Mouse (Mus musculus): ENCODE results near the gene Zfp408. TPM values are rescaled to one million over a fixed set of nuclear protein-coding genes. Genes with fewer than 3 reads are reported as not detected.

Zfp408 gene
- 5.8 and 6.2 TPM in 2 replicates for polyA plus RNA-seq (2014; fragmentation: Nextera tagmentation; extraction: Ambion mirVana)

GRCm38 (mm10) chr2:91649553-91650359 lies at the start of gene Zfp408, which contains the start of gene Arhgap1:
Gene Zfp408 (minus strand): TSS chr2:91649791.
Gene Arhgap1 (plus strand): TSS chr2:91649860.
- peak; percentile 87 for ATAC-seq (replicated peaks; ENCODE audit: insufficient number of reproducible peaks, low FRiP score, low TSS enrichment)
- Histone ChIP-seq H3K27ac (ENCODE audit: low read depth, low read length) (peak within 1 kb of the TSS; percentile 90), H3K4me1 (ENCODE audit: control insufficient read depth, insufficient read depth, low read length) (peaks cover 46% of the 10 kb centered on the region), H3K9me3 (replicated peaks; ENCODE audit: control insufficient read depth, low read length) (no peaks in the 10 kb centered on the region), H3K4me3 (ENCODE audit: low read depth, low read length) (peak within 1 kb of the TSS; percentile 92), H3K4me2 (peak within 1 kb of the TSS; percentile 97), H3K36me3 (ENCODE audit: control insufficient read depth, insufficient read depth, low read length) (peaks cover 38% of the 10 kb centered on the region), H3K27me3 (ENCODE audit: control insufficient read depth, insufficient read depth, low read length) (no peaks in the 10 kb centered on the region), H3K9ac (ENCODE audit: low read depth, low read length) (peak within 1 kb of the TSS; percentile 94)
- WGBS (ENCODE audit: insufficient replicate concordance) = under 1% methylated on average over 44 of the region's 44 CpGs

GRCm38 (mm10) chr2:91699225-91699624 lies 49.6 kb upstream of the Zfp408 start:
- Histone ChIP-seq H3K36me3 (ENCODE audit: control insufficient read depth, insufficient read depth, low read length) (no peaks in the 10 kb centered on the region), H3K4me1 (ENCODE audit: control insufficient read depth, insufficient read depth, low read length) (no peaks in the 10 kb centered on the region; the same call in 1 of the 2 replicates), H3K9me3 (replicated peaks; ENCODE audit: control insufficient read depth, low read length) (no peaks in the 10 kb centered on the region), H3K4me2 (no peak overlapping the region), H3K9ac (ENCODE audit: low read depth, low read length) (no peak overlapping the region), H3K27me3 (ENCODE audit: control insufficient read depth, insufficient read depth, low read length) (no peaks in the 10 kb centered on the region), H3K4me3 (ENCODE audit: low read depth, low read length) (no peak overlapping the region), H3K27ac (ENCODE audit: low read depth, low read length) (no peak overlapping the region)
- no peak for ATAC-seq (replicated peaks; ENCODE audit: insufficient number of reproducible peaks, low FRiP score, low TSS enrichment)
- WGBS (ENCODE audit: insufficient replicate concordance) = 64% methylated on average over 1 of the region's 1 CpGs

GRCm38 (mm10) chr2:91696225-91696590 lies 46.6 kb upstream of the Zfp408 start:
- WGBS (ENCODE audit: insufficient replicate concordance) = 53% methylated on average over 1 of the region's 1 CpGs
- no peak for ATAC-seq (replicated peaks; ENCODE audit: insufficient number of reproducible peaks, low FRiP score, low TSS enrichment)
- Histone ChIP-seq H3K9ac (ENCODE audit: low read depth, low read length) (no peak overlapping the region), H3K4me3 (ENCODE audit: low read depth, low read length) (no peak overlapping the region), H3K9me3 (replicated peaks; ENCODE audit: control insufficient read depth, low read length) (no peaks in the 10 kb centered on the region), H3K4me1 (ENCODE audit: control insufficient read depth, insufficient read depth, low read length) (no peaks in the 10 kb centered on the region; the same call in 1 of the 2 replicates), H3K36me3 (ENCODE audit: control insufficient read depth, insufficient read depth, low read length) (no peaks in the 10 kb centered on the region), H3K27me3 (ENCODE audit: control insufficient read depth, insufficient read depth, low read length) (no peaks in the 10 kb centered on the region), H3K27ac (ENCODE audit: low read depth, low read length) (no peak overlapping the region), H3K4me2 (no peak overlapping the region)

- Histone ChIP-seq H3K27me3 (ENCODE audit: control insufficient read depth, insufficient read depth, low read length) (no peaks in the 10 kb centered on the region), H3K9me3 (replicated peaks; ENCODE audit: control insufficient read depth, low read length) (no peaks in the 10 kb centered on the region), H3K4me2 (no peak overlapping the region), H3K27ac (ENCODE audit: low read depth, low read length) (no peak overlapping the region), H3K9ac (ENCODE audit: low read depth, low read length) (no peak overlapping the region), H3K4me1 (ENCODE audit: control insufficient read depth, insufficient read depth, low read length) (no peaks in the 10 kb centered on the region; the same call in 1 of the 2 replicates), H3K4me3 (ENCODE audit: low read depth, low read length) (no peak overlapping the region), H3K36me3 (ENCODE audit: control insufficient read depth, insufficient read depth, low read length) (no peaks in the 10 kb centered on the region)
- WGBS (ENCODE audit: insufficient replicate concordance) = 74% methylated on average over 10 of the region's 10 CpGs
- no peak for ATAC-seq (replicated peaks; ENCODE audit: insufficient number of reproducible peaks, low FRiP score, low TSS enrichment)
Measured at GRCm38 (mm10) chr2:91695436-91696224, 46.0 kb upstream of the Zfp408 start.

- Histone ChIP-seq H3K4me3 (ENCODE audit: low read depth, low read length) (no peak overlapping the region), H3K36me3 (ENCODE audit: control insufficient read depth, insufficient read depth, low read length) (peaks cover 3% of the 10 kb centered on the region), H3K27ac (ENCODE audit: low read depth, low read length) (no peak overlapping the region), H3K27me3 (ENCODE audit: control insufficient read depth, insufficient read depth, low read length) (no peaks in the 10 kb centered on the region), H3K4me2 (no peak overlapping the region), H3K4me1 (ENCODE audit: control insufficient read depth, insufficient read depth, low read length) (no peaks in the 10 kb centered on the region), H3K9ac (ENCODE audit: low read depth, low read length) (no peak overlapping the region), H3K9me3 (replicated peaks; ENCODE audit: control insufficient read depth, low read length) (no peaks in the 10 kb centered on the region)
- 65% methylated on average over 7 of the region's 7 CpGs for WGBS (ENCODE audit: insufficient replicate concordance)
- no peak for ATAC-seq (replicated peaks; ENCODE audit: insufficient number of reproducible peaks, low FRiP score, low TSS enrichment)
Measured at GRCm38 (mm10) chr2:91689452-91689851, 39.9 kb upstream of the Zfp408 start.

- no peak overlapping the region for H3K4me3 ChIP-seq (ENCODE audit: low read depth, low read length)
- no peaks in the 10 kb centered on the region for H3K9me3 ChIP-seq (replicated peaks; ENCODE audit: control insufficient read depth, low read length)
- no peak overlapping the region for H3K9ac ChIP-seq (ENCODE audit: low read depth, low read length)
- H3K36me3 ChIP-seq (ENCODE audit: control insufficient read depth, insufficient read depth, low read length) = peaks cover 7% of the 10 kb centered on the region
- H3K4me1 ChIP-seq (ENCODE audit: control insufficient read depth, insufficient read depth, low read length) = no peaks in the 10 kb centered on the region
- WGBS (ENCODE audit: insufficient replicate concordance) = 81% methylated on average over 8 of the region's 8 CpGs
- H3K27me3 ChIP-seq (ENCODE audit: control insufficient read depth, insufficient read depth, low read length) = no peaks in the 10 kb centered on the region
- no peak overlapping the region for H3K4me2 ChIP-seq
- no peak overlapping the region for H3K27ac ChIP-seq (ENCODE audit: low read depth, low read length)
- no peak for ATAC-seq (replicated peaks; ENCODE audit: insufficient number of reproducible peaks, low FRiP score, low TSS enrichment)
Measured at GRCm38 (mm10) chr2:91683919-91684318, 34.3 kb upstream of the Zfp408 start.

- H3K4me2 ChIP-seq = no peak overlapping the region
- no peaks in the 10 kb centered on the region for H3K27me3 ChIP-seq (ENCODE audit: control insufficient read depth, insufficient read depth, low read length)
- H3K4me1 ChIP-seq (ENCODE audit: control insufficient read depth, insufficient read depth, low read length) = no peaks in the 10 kb centered on the region
- no peak overlapping the region for H3K4me3 ChIP-seq (ENCODE audit: low read depth, low read length)
- no peak overlapping the region for H3K27ac ChIP-seq (ENCODE audit: low read depth, low read length)
- no peaks in the 10 kb centered on the region for H3K9me3 ChIP-seq (replicated peaks; ENCODE audit: control insufficient read depth, low read length)
- peaks cover 8% of the 10 kb centered on the region for H3K36me3 ChIP-seq (ENCODE audit: control insufficient read depth, insufficient read depth, low read length)
- ATAC-seq (replicated peaks; ENCODE audit: insufficient number of reproducible peaks, low FRiP score, low TSS enrichment) = no peak
- H3K9ac ChIP-seq (ENCODE audit: low read depth, low read length) = no peak overlapping the region
- 39% methylated on average over 4 of the region's 4 CpGs for WGBS (ENCODE audit: insufficient replicate concordance)
Measured at GRCm38 (mm10) chr2:91682850-91683249, 33.3 kb upstream of the Zfp408 start.

GRCm38 (mm10) chr2:91676961-91677360 lies 27.4 kb upstream of the Zfp408 start:
- H3K4me1 ChIP-seq (ENCODE audit: control insufficient read depth, insufficient read depth, low read length) = no peaks in the 10 kb centered on the region
- no peaks in the 10 kb centered on the region for H3K9me3 ChIP-seq (replicated peaks; ENCODE audit: control insufficient read depth, low read length)
- ATAC-seq (replicated peaks; ENCODE audit: insufficient number of reproducible peaks, low FRiP score, low TSS enrichment) = no peak
- no peak overlapping the region for H3K4me3 ChIP-seq (ENCODE audit: low read depth, low read length)
- H3K36me3 ChIP-seq (ENCODE audit: control insufficient read depth, insufficient read depth, low read length) = peaks cover 14% of the 10 kb centered on the region
- no peak overlapping the region for H3K27ac ChIP-seq (ENCODE audit: low read depth, low read length)
- H3K4me2 ChIP-seq = no peak overlapping the region
- no peak overlapping the region for H3K9ac ChIP-seq (ENCODE audit: low read depth, low read length)
- no peaks in the 10 kb centered on the region for H3K27me3 ChIP-seq (ENCODE audit: control insufficient read depth, insufficient read depth, low read length)

Data from heart, embryonic 11.5 days (tissue).